Mouse (Mus musculus) brain, embryonic 18.5 days (tissue): ENCODE results near the gene Btc.

Experiments
- DNase-seq: peaks from one replicate; pipeline ENCODE4 v3.0.0-alpha.2; 2012; ENCODE audit warnings: low read depth, low spot score

The Btc gene

DNA sequence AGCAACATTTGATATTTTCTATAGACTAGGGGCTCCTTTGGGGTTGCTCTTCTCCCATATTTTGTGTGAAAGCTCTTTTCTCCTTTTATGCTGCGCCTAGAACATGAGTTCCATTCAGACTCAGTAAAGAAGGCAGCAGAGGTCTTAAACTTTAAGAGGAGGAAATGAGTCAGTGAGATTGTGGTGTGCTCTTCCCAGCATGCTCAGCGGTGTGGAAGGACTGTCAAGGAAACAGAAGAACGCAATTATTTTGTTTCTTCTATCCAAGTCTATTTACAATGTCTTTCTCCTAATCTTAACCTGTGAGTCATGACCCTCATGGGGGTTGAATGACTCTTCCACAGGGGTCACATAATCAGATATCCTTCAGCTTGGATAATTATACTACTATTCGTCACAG, 82.4 kb downstream of the Btc start:
- DNase-seq: no peak

DNA sequence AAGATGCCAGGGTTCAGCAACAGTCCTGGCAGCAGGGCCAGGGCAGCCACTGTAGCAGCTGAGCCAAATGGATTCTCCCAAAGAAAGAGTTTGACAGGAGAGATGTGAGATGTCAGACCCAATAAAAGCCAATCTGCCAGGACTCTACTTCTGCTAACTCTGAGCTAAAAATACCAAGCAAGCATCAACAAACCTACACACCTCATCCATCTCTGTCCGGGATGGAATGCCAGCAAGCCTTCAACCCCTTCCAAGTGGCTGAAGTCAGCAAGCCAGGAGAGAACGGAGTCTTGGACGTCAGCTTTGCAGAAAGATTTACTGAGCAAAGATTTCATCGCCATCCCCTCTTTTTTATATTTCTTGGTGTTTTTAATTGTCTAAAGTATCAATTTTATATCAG, 88.8 kb downstream of the Btc start:
- DNase-seq: no peak

DNA sequence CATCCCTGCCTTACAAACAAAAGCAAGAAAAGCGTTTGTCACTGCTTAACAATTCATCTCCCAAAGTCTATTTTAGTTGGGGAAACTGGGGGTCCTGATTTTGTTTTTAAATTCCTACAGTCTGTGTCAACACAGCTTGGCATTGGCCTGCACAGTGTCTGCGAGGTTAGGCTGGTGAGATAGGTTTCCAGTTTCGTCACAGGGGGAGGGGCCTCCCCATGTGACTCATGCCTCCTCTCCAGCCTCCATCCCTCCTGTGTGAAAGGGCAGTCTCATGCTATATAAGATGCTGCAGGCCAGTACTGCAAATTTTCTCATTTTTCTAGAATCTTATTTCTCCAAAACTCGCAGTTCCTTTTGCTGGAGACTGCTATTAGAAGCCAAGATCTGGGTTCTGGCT, 91.0 kb downstream of the Btc start:
- DNase-seq: no peak

DNA sequence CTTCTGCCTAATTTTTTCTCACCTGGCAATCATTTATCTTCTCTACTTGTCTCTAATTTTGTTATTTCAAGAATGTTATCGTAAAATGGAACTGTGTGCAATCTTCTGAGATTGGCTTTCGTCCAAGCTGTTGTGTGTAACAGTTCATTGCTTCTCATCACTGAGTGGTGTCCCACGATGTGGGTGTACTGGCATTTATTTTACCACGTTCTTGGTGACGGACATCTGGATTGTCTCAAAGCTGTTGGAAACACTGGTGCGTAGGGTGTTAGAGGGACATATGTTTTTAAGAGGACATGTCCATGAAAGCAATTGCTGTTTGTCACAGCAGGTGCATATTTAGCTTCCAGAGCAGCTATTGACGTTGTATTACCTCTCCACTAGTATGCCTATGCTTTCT, 94.2 kb downstream of the Btc start:
- DNase-seq: no peak

DNA sequence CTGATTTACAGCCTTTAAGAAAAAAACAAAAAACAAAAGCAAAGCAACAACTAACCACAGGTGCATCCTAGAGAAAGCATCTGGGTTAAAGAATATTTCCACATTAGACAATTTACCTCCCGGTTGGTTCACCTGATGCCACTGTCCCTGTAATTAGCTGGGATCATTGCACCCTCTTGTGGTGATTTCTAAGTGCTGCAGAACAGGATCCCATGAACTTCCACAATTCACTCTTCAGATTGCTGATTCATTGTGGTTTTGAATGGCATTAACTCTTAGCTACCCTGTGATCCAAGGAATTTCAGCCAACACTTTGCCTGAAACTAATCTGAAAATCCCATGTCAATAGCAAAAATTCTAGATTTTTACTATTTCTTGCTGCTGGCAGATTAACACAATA, 94.9 kb downstream of the Btc start:
- peak; percentile 28 for DNase-seq
